Mouse (Mus musculus): ENCODE results near the gene Ndufa10. TPM values are rescaled to one million over a fixed set of nuclear protein-coding genes. Genes with fewer than 3 reads are reported as not detected.
A peak's percentile ranks its signal among the peaks of the same experiment; 100 is the strongest.

The Ndufa10 gene
- total RNA-seq, 2 experiments from 2014 or later, result 212 to 217 TPM

DNA sequence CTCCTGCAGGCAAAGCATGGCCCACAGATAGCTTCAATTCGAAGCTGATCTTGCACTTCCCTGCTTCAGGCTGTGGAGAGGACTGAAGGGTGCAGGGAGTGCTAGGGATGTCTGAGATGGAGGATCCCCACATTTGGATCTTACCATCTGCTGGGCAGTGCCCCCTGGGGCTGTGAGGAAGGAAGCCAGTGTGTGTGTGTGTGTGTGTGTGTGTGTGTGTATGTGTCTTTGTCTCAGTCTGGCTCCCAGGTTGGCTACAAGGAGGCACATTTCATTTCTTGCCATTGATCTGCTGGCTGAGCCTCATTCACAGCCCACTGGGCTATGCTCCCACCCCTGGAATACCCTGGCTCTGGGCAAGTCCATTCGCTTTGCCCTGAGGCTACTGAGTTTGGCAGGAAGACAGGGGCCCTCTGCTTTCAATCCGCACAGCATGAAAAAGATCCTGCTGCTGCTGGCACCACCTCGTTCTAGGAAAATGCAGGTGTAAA is 36.8 kb downstream of the Ndufa10 start:
- intact Hi-C loops (cut with DNase I), result loop anchor here (5.0 kb wide), 1 partner anchor 65 kb away; no protein-coding TSS in a partner anchor

DNA sequence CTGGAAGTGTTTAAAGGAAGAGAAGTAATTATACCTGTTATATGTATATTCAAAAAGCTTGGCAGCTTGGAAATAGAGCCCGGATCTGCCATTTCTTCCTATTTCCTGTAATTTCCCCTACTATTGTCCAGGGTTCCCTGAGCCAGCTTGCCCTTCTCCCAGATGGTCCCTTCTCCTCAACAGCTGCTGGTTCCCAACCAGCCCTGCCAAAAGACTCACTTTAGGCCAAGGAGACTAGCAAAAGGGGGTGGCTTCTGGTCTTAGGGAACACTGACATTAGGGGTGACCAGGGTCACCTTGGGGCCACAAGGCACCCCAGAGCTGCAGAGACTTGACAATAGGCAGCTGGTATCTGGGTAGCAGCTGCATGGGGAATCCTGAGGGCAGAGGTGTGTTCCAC is 38.7 kb downstream of the Ndufa10 start:
- DNase-seq (ENCODE audit: low spot score in 2 of 2), result no peak
- intact Hi-C loops (cut with DNase I), result loop anchor here (5.0 kb wide), 1 partner anchor 63 kb away; no protein-coding TSS in a partner anchor

More for the DNA sequence above, 36.8 kb downstream of the Ndufa10 start:
- peak in 1 of 2 experiments; percentile 30 for DNase-seq (ENCODE audit: low spot score in 2 of 2)

DNA sequence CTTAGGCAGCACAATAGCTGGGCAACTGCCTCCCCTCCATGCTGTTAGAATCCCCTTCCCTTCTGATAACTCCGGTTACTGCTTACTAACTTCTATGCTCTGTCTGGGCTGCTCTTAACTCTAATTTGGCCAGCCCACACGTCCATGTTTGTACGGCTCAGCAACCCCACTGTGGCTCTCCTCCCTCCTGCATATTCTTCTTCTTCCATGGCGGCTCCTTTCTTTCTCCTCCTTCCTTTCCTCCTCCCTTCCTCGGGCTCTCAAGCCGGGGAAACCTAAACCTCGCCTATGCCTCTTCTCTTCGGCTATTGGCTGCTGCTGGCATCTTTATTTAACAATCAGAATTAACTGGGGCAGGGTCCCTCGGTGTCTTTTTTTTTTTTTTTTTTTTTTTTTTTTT is 40.9 kb downstream of the Ndufa10 start:
- no peak for DNase-seq (ENCODE audit: low spot score in 2 of 2)
- intact Hi-C loops (cut with DNase I), result no loop called here

DNA sequence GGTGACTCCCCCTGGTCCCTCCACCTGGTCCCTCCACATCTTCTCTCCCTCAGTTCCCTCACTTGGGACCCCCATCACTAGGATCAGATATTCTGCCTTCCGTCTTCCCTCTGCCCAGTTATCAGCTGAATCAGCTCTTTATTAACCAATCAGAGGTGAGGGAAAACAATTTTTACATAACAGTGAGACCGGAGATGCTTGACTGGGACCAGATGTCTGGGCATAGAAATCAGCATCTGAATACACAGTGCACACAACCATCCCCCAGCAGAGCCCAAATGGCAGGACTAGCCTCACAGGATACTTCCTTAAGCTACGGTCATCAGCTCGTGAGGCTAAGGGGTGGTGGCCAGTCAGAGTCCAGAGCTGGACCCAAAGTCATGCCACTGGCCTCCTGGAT is 41.6 kb downstream of the Ndufa10 start:
- DNase-seq (ENCODE audit: low spot score in 2 of 2), result no peak
- intact Hi-C loops (cut with DNase I), result no loop called here

DNA sequence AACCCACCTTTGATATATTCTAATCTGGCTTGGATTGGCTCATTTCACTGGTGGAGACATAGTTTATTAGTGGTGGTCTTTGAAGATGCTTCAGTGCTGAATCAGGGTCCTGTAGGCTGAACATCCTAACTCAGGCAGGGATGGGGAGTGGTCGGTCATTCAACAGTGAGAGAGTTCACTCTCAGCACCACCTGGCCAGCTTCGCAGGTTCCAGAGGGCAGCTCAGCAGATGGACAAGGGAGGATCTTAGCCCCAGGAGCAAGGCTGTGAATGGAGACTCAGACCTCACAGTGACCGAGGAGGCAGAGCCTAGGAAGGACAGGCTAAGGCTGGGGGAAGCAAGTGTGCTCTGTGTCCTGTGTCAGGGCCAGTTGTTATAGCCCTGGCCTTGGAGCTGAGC is 42.2 kb downstream of the Ndufa10 start:
- intact Hi-C loops (cut with DNase I), result no loop called here
- no peak for DNase-seq (ENCODE audit: low spot score in 2 of 2)

DNA sequence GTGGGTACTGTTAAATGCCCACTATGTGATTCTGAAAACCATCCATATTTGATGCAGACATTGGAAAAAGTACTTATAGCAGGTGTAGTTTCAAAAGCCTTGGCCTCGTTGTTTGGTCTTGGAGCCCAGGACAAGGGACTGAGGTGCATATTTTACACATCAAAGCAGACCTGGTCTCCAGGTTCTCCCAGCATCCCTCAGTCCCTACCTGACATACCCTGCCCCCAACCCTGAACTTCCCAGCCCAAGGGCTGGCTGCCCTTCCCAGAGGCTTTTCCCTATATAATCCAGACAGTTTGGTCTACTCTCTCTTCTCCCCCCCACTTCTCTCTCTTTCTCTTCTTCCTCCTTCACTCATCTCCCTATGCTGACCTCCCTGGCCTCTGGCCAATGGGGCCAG is 42.7 kb downstream of the Ndufa10 start:
- DNase-seq (ENCODE audit: low spot score in 2 of 2), result no peak
- intact Hi-C loops (cut with DNase I), result no loop called here

DNA sequence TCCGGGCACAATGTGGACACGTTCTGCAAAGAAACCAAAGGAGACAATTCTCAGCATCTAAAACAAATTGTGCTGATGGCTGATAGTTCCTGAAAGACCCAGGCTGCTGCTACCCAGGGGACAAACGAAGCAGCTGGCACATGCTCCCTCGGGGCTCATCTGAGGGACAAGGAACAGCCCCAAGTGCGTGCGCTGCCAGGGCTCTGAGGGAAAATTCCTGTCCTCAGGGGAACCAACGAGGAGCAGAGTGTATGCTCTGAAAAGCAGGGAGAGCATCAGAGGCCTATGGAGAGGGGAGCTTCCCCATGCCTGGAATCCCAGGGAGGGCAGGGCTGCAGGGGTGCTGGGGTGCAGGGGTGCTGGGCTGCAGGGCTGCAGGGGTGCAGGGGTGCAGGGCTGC is 48.9 kb downstream of the Ndufa10 start:
- DNase-seq (ENCODE audit: low spot score in 2 of 2), result no peak
- intact Hi-C loops (cut with DNase I), result no loop called here

DNA sequence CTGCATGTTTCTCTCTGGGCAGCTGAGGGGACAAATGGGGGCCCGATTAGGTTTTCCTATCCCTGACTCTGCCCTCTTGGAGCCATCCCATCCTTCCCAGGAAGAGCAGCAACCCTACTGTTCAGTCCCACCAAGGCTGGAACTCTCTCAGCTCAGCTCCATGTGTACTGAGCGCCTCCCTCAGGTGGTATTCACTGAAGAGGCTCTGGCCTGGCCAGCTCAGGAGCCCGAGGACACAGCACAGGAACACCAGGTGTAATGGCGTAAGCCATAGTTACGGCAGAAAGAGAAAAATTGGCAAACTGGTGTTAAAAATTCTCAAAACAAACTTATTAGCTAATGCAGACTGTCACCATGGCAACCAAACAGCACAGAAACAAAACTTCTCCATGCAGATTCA is 68.5 kb downstream of the Ndufa10 start:
- intact Hi-C loops (cut with DNase I), result no loop called here
- DNase-seq (ENCODE audit: low spot score in 2 of 2), result no peak

DNA sequence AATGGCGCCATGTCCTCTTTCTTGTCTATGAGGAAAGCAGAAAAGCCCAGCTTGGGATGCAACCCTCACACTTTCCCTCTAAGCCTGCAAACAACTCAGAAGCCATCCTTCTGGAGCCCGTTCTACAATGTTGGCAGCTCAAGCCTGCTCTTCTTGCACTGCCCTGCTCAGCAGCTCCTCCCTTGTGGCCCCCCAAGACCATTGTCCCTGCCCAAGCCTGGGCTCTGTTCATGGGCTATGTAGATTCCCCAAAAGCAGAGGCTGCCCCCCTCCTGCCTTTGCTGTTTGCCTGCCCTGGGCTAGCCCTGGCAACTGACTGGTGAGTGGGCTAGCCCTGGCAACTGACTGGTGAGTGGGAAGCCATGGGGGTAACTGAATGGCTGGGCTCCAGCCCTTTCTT is 73.1 kb downstream of the Ndufa10 start:
- no peak for DNase-seq (ENCODE audit: low spot score in 2 of 2)
- intact Hi-C loops (cut with DNase I), result no loop called here

DNA sequence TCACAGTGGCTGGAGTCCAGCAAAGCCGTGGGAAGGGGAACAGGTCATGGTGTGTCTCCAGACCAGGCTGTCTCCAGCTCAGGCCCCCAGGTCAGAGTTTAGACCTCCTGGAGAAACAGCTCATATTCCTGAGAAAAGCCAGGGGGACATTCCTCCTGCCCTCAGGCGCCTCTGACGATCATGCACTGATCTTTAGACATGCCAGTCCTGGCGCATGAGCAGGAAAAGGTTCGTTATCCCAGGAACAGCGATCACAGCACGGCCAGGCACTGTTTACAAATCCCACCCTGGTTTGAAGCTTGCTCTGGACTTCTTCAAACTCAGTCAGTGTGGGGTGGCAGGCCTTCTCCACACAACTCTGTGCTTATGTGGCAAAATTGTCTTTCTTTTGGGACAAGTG is 75.1 kb downstream of the Ndufa10 start:
- no peak for DNase-seq (ENCODE audit: low spot score in 2 of 2)
- intact Hi-C loops (cut with DNase I), result no loop called here

DNA sequence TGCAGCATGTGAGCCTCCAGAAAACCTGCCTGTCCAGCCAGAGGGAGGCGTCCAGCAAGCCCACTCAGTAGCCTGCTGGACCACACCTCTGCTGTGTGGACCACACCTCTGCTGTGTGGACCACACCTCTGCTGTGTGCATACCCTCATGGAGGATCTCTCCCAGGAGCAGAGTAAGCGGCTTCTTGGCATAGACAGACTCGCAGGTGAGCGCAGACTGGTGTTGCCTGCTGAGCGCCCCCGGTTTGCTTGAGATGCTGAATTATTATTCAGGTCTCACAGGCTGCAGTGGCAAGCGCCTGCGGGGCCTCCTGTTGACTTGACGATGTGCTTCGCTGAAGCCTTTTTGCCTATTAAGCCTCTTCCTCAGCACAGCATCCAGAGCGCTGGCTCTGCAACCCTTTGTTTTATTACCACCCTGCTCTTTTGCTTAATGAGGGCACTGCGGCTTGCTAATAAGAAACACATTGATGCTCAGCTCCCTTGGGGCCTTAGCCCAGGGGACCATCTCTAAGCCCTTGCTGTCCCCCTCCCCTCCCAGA is 76.1 kb downstream of the Ndufa10 start:
- intact Hi-C loops (cut with DNase I), result no loop called here
- DNase-seq (ENCODE audit: low spot score in 2 of 2), result no peak

DNA sequence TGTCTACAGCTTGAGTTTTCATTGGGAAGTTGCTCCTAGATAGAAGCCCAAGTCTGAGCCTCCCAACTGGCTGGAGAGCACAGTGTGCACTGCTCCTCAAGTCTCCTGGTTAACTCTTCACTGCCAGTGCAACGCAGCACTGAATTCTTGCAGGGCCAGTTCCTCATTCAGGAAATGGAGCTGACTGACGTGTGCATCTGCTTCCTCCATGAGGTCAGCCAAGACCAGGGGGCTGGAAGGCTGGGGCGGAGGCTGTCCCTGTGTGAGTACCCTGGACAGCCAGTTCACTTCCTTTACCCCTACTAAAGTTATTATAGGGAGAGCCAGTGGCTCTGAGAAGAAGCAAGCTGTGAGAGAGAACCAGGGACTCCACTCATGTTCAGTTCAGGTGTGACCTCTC is 79.4 kb downstream of the Ndufa10 start:
- DNase-seq (ENCODE audit: low spot score in 2 of 2), result no peak
- intact Hi-C loops (cut with DNase I), result no loop called here

DNA sequence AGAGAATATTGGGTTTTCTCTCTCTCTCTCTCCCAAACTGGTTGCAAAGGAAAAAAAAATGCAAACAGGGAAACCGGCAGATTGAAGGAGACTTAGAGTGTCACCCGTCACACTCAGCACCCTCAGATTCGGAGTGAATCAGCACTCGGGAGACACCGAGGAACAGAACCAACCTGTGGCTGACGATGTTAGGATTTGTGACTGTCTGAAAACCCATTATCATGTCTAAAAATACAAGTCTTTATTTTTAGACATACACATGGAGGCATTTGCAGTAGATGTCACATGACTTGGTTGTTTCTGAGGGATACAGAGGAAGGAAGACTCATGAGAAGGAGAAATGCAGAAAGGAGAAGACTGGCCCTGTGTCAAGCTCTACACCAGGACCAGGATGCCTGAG is 80.5 kb downstream of the Ndufa10 start:
- DNase-seq (ENCODE audit: low spot score in 2 of 2), result peak in 1 of 2 experiments; percentile 80
- intact Hi-C loops (cut with DNase I), result no loop called here

Small RNA genes within 50 kb of the gene (microRNA-seq; reads per million reads assigned to microRNA genes)
- gene Mir6900, result 10.4 reads per million in 2 experiments

Other genes starting within 250 kb of the Ndufa10 start
- not detected for gene Olfr1416, start 11.3 kb upstream of the Ndufa10 start, total RNA-seq (2021)
- not detected for gene Olfr1415, start 22.2 kb upstream of the Ndufa10 start, total RNA-seq (2021)
- gene Olfr1414, start 44.8 kb upstream of the Ndufa10 start, total RNA-seq (2021), result not detected
- not detected for gene Olfr1413, start 97.5 kb upstream of the Ndufa10 start, total RNA-seq (2021)
- gene Olfr1412, start 111.9 kb upstream of the Ndufa10 start, total RNA-seq (2021), result not detected
- not detected for gene Olfr1411, start 120.6 kb upstream of the Ndufa10 start, total RNA-seq (2021)
- gene Olfr1410, start 131.9 kb upstream of the Ndufa10 start, total RNA-seq (2021), result not detected
- not detected for gene Olfr12, start 143.9 kb upstream of the Ndufa10 start, total RNA-seq (2021)
- gene Cops9, start 168.1 kb upstream of the Ndufa10 start, total RNA-seq (2021), result 100 to 1,000 TPM; 232 to 248 TPM
- not detected for gene Otos, start 175.0 kb upstream of the Ndufa10 start, total RNA-seq (2021)

Data from left cerebral cortex, postnatal 25 days (tissue).